Mouse (Mus musculus) lung, adult 18-20 months (tissue): Measurements from ENCODE around the gene Tyrobp.

Experiments used
- DNase-seq, 2 experiments: peaks; one replicate each; pipeline ENCODE4 v3.0.0; 2022; ENCODE audit warnings: mixed read lengths in 2 of 2

Gene Tyrobp

DNA sequence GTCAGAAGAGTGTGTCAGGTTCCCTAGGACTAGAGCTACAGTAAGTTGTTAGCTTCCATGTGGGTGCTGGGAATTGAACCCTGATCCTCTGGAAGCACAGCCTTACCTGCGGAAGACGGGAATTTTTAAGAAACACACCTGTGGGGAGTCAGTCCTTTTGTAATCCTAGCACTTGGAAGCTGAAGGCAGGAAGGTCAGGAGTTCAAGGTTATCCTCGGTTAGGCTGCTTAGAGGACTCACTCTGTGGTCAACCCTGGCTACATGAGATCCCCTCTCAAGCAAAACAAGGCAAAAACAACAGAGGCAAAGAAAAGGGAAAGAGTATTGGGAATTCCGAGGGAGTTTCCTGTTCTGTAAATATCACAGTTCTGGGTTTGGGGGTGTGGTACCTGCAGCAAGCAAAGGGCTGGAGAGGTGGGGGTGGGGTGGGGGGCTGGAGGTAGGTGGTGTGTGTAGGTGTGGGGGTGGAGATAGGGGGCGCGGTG is 51.3 kb downstream of the Tyrobp start:
- DNase-seq = no peak
